Mouse (Mus musculus): ENCODE results near the gene Srpk2.

GRCm38 (mm10) chr5:23598491-23598890 is 85.9 kb downstream of the Srpk2 start:
- TF ChIP-seq CTCF (IDR thresholded peaks at IDR 0.05; ENCODE audit: control insufficient read depth, insufficient read depth, low read length) (no peak), POLR2A (IDR thresholded peaks at IDR 0.05; ENCODE audit: borderline replicate concordance, control insufficient read depth, low read depth, low read length) (no peak)
